Mouse (Mus musculus): ENCODE data around the gene Esam. TPM values are rescaled to one million over a fixed set of nuclear protein-coding genes. Genes with fewer than 3 reads are reported as not detected.
A peak's percentile ranks its signal among the peaks of the same experiment; 100 is the strongest.

Esam gene
- polyA plus RNA-seq, 1 experiment from 2014 or later = 76.9 TPM

- H3K27me3 ChIP-seq = 0 out of 2 replicates have a peak, but pooled peaks cover 3% of the 10 kb centered on the region
- H3K4me2 ChIP-seq = no peak overlapping the region
- H3K27ac ChIP-seq = no peak overlapping the region
- H3K36me3 ChIP-seq = no peaks in the 10 kb centered on the region
- no peaks in the 10 kb centered on the region for H3K9me3 ChIP-seq (replicated peaks)
- ATAC-seq (replicated peaks; ENCODE audit: insufficient number of reproducible peaks, insufficient read depth, low FRiP score, low read depth) = no peak
- no peak overlapping the region for H3K4me3 ChIP-seq
- peaks cover 22% of the 10 kb centered on the region for H3K4me1 ChIP-seq (replicated peaks)
- no peak overlapping the region for H3K9ac ChIP-seq
- WGBS = 68% methylated on average over 4 of the region's 4 CpGs
Observed at GRCm38 (mm10) chr9:37536851-37537250, 9.0 kb downstream of the Esam start.

DNA sequence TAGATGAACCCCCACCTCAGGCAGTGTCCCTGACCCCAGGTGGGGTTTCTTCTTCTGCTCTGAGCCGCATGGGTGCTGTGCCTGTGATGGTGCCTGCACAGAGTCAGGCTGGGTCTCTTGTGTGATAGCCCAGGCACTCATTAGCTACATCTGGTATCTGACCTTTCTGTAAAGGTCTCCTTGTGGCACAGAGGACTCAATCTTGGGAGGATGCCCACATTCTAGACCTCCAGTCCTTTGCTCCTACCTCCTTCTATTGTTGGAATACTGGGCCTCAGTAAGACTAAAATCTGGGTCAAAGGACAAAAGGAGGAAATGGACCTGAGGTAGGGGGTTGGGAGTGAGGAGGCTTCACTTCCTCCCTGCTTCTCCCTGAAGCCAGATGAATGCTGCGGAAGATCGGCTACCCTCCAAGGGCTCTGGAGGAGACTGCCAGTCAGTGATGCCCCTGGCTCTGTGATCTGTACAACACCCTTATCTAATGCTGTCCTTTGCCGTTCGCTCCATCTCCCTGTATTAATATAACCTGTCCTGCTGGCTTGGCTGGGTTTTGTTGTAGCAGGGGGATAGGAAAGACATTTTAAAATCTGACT is 9.9 kb downstream of the Esam start:
- Histone ChIP-seq H3K4me1 (replicated peaks) (peaks cover 24% of the 10 kb centered on the region), H3K4me2 (no peak overlapping the region), H3K9me3 (replicated peaks) (no peaks in the 10 kb centered on the region), H3K27ac (no peak overlapping the region), H3K4me3 (no peak overlapping the region), H3K9ac (no peak overlapping the region), H3K27me3 (no peaks in the 10 kb centered on the region), H3K36me3 (no peaks in the 10 kb centered on the region)
- no peak for ATAC-seq (replicated peaks; ENCODE audit: insufficient number of reproducible peaks, insufficient read depth, low FRiP score, low read depth)
- 57% methylated on average over 5 of the region's 5 CpGs for WGBS

GRCm38 (mm10) chr9:37539170-37540025 is 11.5 kb downstream of the Esam start, which contains the start of gene Vsig2:
Gene Vsig2, plus strand, starts transcription at chr9:37539255.
- no peak within 1 kb of the TSS for H3K4me3 ChIP-seq
- WGBS = 56% methylated on average over 23 of the region's 23 CpGs
- 0 out of 2 replicates have a peak within 1 kb of the TSS, but pooled peaks have one; percentile 6 for H3K27ac ChIP-seq
- no peaks in the 10 kb centered on the region for H3K36me3 ChIP-seq
- no peaks in the 10 kb centered on the region for H3K9me3 ChIP-seq (replicated peaks)
- H3K9ac ChIP-seq = no peak within 1 kb of the TSS
- no peak within 1 kb of the TSS for H3K4me2 ChIP-seq
- no peak for ATAC-seq (replicated peaks; ENCODE audit: insufficient number of reproducible peaks, insufficient read depth, low FRiP score, low read depth)
- peaks cover 27% of the 10 kb centered on the region for H3K4me1 ChIP-seq (replicated peaks)
- no peaks in the 10 kb centered on the region for H3K27me3 ChIP-seq

DNA sequence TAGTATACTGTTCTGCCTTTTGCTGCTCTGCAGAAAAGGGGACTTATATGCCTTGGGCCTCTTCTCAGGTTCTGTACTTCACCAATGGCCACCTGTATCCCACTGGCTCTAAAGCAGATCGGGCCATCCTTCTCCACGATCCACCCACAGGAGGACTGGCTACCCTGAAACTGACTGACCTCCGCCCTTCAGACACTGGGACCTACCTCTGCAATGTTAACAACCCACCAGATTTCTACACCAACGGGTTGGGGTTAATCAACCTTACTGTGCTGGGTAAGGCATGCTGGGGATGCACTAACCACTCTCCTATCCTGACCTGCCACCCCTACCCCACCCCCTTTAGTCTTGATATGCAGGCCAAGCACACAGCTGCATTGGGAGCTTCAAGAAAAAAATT is 12.3 kb downstream of the Esam start:
- no peak overlapping the region for H3K4me2 ChIP-seq
- H3K27ac ChIP-seq = peak overlapping the region; percentile 24; the same call in 1 of the 2 replicates
- H3K4me3 ChIP-seq = no peak overlapping the region
- no peaks in the 10 kb centered on the region for H3K9me3 ChIP-seq (replicated peaks)
- H3K36me3 ChIP-seq = no peaks in the 10 kb centered on the region
- WGBS = 84% methylated on average over 4 of the region's 4 CpGs
- no peak overlapping the region for H3K9ac ChIP-seq
- peaks cover 35% of the 10 kb centered on the region for H3K4me1 ChIP-seq (replicated peaks)
- ATAC-seq (replicated peaks; ENCODE audit: insufficient number of reproducible peaks, insufficient read depth, low FRiP score, low read depth) = no peak
- peaks cover 3% of the 10 kb centered on the region; the same call in 1 of the 2 replicates for H3K27me3 ChIP-seq

DNA sequence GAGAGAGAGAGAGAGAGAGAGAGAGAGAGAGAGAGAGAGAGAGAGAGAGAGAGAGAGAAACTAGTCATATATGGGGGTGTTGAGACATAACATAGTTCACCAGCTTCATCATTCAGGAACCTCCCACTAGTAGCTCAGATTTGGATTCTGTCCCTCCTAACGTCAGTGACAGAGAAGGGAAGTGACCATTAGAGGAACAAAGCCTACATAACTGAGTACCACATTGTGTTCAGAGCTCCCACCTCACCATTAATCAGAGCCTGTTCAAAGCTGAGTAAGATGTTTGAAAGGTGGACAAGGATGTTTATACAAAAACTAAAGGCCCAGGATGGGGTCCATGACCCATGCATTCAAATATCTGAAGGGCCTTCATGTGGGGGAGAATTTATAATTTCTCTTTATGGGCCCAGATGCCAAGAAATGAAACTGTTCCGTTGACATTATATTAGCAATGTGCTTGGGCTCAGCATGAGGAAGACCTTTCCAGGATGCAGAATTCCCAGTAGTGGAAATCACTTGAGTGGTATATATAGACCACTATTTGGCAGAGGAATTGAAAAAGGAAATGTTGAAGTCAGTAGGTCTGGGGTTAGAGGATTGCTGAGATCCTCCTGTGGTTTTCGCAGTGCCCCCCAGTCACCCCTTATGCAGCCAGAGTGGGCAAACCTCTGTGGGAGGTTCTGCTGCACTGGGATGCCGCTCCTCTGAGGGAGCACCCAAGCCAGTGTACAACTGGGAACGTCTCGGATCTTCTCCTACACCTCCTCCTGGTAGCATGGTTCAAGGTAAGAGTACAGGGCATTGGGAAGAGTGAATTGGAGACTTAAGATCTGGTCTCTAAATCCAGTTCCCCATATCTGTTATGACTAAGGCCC is 13.1 kb downstream of the Esam start:
- Histone ChIP-seq H3K4me3 (no peak overlapping the region), H3K27ac (peak overlapping the region; percentile 36), H3K27me3 (peaks cover 10% of the 10 kb centered on the region; the same call in 1 of the 2 replicates), H3K36me3 (no peaks in the 10 kb centered on the region), H3K9me3 (replicated peaks) (no peaks in the 10 kb centered on the region), H3K9ac (no peak overlapping the region), H3K4me2 (no peak overlapping the region), H3K4me1 (replicated peaks) (peaks cover 42% of the 10 kb centered on the region)
- 72% methylated on average over 6 of the region's 6 CpGs for WGBS
- ATAC-seq (replicated peaks; ENCODE audit: insufficient number of reproducible peaks, insufficient read depth, low FRiP score, low read depth) = no peak

GRCm38 (mm10) chr9:37541851-37542642 is 14.2 kb downstream of the Esam start:
- H3K9me3 ChIP-seq (replicated peaks) = no peaks in the 10 kb centered on the region
- peaks cover 37% of the 10 kb centered on the region for H3K4me1 ChIP-seq (replicated peaks)
- H3K9ac ChIP-seq = no peak overlapping the region
- WGBS = 60% methylated on average over 7 of the region's 7 CpGs
- H3K36me3 ChIP-seq = no peaks in the 10 kb centered on the region
- peaks cover 17% of the 10 kb centered on the region for H3K27me3 ChIP-seq
- no peak overlapping the region for H3K4me2 ChIP-seq
- no peak for ATAC-seq (replicated peaks; ENCODE audit: insufficient number of reproducible peaks, insufficient read depth, low FRiP score, low read depth)
- H3K4me3 ChIP-seq = no peak overlapping the region
- H3K27ac ChIP-seq = peak overlapping the region; percentile 36

GRCm38 (mm10) chr9:37543869-37544440 is 16.1 kb downstream of the Esam start:
- 30% methylated on average over 12 of the region's 12 CpGs for WGBS
- no peak overlapping the region for H3K9ac ChIP-seq

GRCm38 (mm10) chr9:37544447-37545165 is 16.7 kb downstream of the Esam start:
- H3K27ac ChIP-seq = peak overlapping the region; percentile 15; the same call in 1 of the 2 replicates
- H3K4me1 ChIP-seq (replicated peaks) = peaks cover 25% of the 10 kb centered on the region
- H3K9ac ChIP-seq = peak overlapping the region; percentile 43; the same call in 1 of the 2 replicates
- H3K4me2 ChIP-seq = peak overlapping the region; percentile 84
- H3K4me3 ChIP-seq = peak overlapping the region; percentile 52
- peak; percentile 44; the same call in 1 of the 2 replicates for ATAC-seq (replicated peaks; ENCODE audit: insufficient number of reproducible peaks, insufficient read depth, low FRiP score, low read depth)
- H3K27me3 ChIP-seq = peaks cover 17% of the 10 kb centered on the region
- H3K9me3 ChIP-seq (replicated peaks) = no peaks in the 10 kb centered on the region
- H3K36me3 ChIP-seq = no peaks in the 10 kb centered on the region
- 4% methylated on average over 29 of the region's 29 CpGs for WGBS

More at GRCm38 (mm10) chr9:37543869-37544440, 16.1 kb downstream of the Esam start:
- Histone ChIP-seq H3K4me3 (peak overlapping the region; percentile 52), H3K9me3 (replicated peaks) (no peaks in the 10 kb centered on the region), H3K27me3 (peaks cover 17% of the 10 kb centered on the region), H3K4me2 (peak overlapping the region; percentile 84), H3K4me1 (replicated peaks) (peaks cover 30% of the 10 kb centered on the region), H3K36me3 (no peaks in the 10 kb centered on the region), H3K27ac (no peak overlapping the region)
- no peak for ATAC-seq (replicated peaks; ENCODE audit: insufficient number of reproducible peaks, insufficient read depth, low FRiP score, low read depth)

- Histone ChIP-seq H3K4me3 (peak overlapping the region; percentile 52), H3K9ac (no peak overlapping the region), H3K27me3 (peaks cover 19% of the 10 kb centered on the region), H3K4me1 (replicated peaks) (peaks cover 25% of the 10 kb centered on the region), H3K36me3 (no peaks in the 10 kb centered on the region), H3K27ac (no peak overlapping the region), H3K4me2 (peak overlapping the region; percentile 84), H3K9me3 (replicated peaks) (no peaks in the 10 kb centered on the region)
- 17% methylated on average over 17 of the region's 17 CpGs for WGBS
- ATAC-seq (replicated peaks; ENCODE audit: insufficient number of reproducible peaks, insufficient read depth, low FRiP score, low read depth) = no peak
Observed at GRCm38 (mm10) chr9:37545166-37545610, 17.3 kb downstream of the Esam start.
